Mouse (Mus musculus) layer of hippocampus, adult 9-10 months (tissue): ENCODE measurements around the gene Mymx.

Experiments
- DNase-seq: peaks from one replicate; pipeline ENCODE4 v3.0.0; 2022; ENCODE audit warnings: low spot score

Mymx gene

DNA sequence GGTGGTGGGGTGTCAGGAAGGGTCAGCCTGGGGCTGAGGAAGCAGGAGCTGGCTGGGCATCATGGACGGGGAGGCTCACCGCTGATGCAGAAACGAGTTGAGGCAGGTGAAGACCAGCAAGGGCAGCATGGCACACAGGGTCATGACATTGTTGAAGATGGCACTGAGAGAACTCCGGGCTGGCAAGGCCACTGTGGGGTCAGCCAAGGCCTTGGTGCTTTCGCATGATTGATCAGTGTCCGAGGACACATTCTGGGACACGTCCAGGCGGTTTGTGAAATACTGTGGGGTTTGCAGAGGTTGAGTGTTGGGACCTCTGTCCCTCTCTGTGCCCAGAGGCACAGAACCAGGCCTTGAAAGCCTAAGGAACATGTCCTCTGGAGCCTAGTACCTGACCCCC, 12.1 kb downstream of the Mymx start:
- no peak for DNase-seq

DNA sequence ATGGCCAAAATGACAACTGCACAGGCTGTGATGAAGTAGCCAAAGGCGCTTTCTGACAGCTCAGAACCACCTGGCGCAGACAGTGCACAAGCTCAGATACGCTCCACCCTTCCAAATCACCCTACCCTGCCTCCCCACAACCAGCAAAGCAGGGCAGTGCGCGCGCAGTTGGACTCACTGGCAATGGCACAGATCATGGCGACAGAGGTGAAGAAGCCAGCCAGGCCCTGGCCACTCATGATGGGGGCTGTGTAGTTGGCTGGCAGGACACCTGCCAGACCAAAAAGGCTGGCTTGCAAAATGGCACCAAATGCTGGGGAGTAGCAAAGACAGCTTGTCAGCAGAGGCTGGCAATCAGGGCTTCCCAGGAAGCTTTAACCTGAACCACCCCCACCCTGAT, 12.7 kb downstream of the Mymx start:
- no peak for DNase-seq

DNA sequence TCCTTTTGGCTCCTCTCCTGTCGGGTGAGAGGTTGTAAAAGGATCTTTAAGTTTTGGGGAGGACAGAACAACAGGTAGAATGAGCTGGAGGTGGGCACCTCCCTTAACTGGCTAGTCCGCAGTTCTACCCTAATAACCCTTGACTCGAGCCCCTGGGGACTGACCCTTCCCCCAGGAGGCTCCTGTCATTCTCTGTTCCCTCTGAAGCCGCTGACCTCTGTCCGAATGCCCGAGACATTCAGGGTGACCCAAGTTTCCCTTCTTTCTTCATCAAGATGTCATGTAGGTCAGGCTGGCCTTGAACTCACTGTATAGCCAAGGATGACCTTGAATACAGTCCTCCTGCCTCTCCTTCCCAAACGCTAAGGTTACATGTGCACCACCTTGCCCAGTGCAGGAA, 13.5 kb downstream of the Mymx start:
- DNase-seq, result no peak

DNA sequence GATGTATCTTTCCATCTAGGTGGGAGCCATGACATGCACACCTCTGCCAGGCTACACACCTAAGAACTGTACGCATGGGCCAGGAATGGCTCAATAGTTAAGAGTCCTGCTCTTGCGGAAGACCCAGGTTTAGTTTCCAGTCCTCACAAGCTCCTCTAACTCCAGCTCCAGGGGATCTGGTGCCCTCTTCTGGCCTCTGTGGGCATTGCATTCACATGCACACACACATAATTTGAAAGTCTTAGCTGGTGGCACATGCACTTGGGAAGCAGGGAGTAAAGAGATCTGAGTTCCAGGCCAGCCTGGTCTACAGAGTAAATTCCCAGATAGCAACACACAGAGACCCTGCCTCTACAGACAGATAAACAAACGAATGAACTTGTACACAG, 15.5 kb downstream of the Mymx start:
- no peak for DNase-seq

DNA sequence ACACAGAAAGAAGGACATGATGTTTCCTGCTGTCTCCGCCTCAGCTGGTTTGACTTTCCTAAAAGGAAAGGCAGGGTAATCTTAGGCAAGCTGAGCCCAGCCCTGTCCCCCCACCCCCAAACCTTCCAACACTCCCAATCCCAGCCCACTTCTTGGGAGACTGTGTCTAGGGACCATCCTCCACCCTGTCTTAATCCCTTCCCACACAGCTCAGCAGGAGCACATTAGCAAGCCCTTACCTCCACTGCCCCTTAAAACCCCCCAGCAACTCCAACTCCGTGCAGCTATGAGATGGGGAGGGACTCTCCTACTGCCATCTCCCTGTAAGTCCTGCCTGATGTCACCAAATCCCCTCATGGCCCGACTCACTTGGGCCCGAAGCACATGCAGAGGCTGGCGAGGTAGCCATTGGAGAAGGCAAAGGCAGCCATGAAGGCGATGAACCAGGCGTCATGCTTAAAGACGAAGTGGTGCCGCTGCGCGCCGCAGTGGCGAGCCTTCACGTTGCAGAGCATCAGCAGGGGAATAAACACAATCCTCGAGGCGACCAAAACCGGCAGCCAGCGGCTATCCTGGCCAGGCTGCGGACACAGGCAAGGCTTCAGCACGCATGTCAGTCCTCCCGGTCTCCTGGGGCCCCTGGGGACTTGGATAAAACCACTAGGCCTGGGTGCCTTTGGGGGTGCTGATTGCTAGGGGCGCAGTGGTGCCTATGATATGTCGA, 16.0 kb downstream of the Mymx start:
- no peak for DNase-seq

DNA sequence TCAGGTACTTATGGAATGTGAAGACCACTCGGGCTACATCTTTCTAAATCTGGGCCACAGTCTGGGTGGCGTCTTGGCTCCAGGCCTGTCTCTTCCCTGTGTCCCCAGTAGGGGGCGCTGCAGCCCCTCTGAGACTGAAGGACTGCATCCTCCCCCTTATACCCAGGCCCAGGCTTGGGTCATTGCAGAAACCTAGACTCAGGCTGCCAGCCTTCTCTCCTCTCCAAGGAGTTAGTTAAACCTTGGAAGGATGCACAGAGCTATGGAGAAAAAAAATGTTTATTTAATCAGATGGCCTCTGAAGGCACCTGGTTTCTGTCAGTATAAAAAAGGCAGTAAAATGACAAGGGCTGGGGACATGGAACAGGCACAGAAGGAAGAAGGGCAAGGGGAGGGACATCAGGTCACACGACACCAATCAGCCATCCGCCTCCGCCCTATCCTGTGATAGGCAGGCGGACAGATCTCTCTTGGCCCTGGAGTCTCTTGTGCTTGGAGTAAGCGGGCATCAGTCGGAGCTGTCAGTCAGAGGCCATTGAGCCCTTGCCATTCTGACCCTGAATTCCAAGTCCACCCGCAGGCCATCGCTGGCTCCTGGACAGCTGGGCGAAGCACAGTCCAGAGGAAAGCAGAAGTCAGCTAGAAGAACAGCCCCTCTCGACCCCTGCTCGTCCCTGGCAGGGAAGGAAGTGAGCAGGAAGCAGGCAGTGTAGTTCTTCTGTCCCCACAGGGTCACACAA, 16.8 kb downstream of the Mymx start:
- DNase-seq, result peak; percentile 67

DNA sequence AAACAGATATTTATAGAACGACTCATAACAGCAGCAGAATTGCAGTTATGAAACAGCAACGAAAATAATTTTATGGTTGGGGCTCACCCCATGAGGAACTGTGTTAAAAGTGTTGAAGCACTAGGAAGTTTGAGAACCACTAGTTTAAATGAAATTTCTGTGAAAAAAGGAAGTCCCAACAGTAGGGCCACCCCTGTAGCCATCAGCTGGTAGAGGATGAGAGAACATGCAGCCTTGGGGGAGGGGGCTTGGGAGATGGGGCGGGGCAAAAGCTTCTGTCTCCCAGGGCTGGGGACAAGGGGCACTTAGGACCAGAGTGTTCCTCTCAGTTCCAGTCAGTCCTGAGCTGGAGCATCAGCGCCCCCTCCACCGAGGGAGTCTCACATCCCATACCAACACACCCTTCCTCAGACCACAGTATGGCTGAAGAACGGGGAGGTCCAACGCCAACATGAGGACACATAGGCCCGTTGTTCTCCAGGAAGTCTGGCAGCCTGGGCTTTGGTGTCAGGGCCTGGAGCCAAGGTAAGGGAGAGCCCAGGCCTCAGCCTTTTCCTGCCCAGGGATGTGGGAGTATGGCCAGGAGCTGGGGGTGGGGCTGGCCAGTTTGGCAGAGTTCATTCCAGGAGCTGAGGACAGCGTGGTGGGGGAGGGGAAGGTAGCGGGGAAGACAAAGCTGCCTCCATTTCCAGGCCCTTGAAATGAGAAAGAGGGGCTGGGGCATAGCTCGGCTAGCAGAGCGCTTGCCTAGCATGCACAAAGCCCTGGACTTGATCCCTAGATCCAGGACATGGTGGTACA, 17.6 kb downstream of the Mymx start:
- no peak for DNase-seq

DNA sequence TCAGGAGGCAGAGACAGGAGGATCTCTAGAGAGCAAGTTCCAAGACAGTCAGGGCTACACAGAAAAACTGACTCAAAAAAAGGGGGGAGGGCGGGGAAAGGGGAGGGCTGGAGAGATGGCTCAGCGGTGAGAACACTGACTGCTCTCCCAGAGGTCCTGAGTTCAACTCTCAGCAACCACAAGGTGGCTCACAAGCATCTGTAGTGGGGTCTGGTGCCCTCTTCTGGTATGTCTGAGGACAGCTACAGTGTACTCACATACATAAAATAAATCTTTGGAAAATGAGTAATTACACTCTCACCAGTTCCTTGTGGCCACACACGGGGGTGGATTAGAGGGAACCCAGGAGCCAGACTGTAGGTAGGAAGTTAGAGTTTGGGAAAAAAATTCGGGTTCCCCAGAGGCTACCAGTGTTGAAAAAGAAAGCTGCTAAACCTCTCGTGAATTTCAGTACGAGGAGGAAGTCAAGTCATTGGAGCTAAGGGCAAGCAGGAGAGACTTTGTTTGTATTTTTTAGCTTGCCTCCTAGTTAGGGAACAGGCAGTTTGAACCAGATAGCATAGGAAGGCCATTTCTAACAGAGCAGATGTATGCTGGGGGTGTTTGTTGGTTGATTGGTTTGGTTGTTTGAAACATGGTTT, 19.1 kb downstream of the Mymx start:
- no peak for DNase-seq

DNA sequence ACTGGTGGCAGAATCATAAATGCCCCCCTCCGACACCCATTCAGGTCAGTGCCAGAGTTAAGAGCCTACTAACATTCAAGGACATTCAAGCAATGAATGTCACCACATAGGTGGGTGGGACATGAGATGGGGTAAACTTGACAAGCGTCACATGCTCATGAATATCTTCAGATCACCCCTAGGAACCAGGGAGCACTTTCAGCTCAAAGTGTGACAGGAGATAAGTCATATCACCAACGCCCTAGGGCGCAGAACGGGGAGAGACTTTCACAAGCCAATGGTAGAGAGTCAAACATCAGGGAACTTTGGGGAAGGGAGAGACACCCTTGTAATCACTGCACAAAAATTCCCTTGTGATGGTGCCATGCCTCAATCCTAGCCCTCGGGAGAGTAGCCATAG, 19.7 kb downstream of the Mymx start:
- DNase-seq, result no peak

DNA sequence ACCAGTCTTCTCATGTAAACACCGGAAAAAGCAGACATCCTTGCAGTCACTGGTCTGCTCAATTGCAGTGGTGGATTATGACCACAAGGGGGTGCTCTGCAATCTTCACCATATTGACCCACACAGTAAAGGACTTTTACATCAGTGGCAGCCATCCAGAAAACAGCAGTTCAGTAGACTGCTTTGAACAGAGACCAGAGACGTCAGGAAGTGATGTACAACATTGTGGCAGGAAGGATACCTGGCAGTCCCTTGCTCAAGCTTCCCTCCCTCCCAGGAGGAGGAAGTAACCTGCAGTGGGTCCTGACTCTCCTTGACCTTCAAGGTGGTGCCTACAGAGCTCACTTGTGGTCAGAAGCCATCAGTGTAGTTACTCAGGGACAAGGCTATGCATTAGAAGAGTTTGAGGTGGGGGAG, 20.3 kb downstream of the Mymx start:
- peak; percentile 76 for DNase-seq

DNA sequence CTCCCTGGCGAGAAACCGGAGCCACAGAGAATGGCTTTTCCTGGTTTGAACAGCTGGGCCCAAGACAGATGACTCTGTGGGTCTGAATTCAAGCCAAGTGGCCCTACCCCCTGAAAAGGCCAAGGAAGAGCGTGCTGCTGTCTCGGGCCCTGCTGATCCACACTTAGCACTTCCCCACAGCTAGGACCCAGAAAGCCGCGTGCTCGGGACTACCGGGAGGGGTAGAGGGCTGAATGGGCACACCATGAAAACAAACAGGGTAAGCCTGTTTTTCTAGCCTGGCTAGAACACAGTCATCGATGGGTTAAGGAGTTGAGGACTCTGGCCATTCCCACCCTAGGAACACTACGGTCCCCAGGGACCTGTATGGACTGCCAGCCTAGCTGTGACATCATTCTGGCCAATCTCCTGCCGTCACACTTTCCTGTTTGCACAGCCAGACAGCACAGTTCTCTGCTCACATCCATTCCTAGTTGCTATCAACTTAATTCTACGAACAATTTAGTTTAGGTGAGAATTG, 20.9 kb downstream of the Mymx start:
- DNase-seq, result no peak

DNA sequence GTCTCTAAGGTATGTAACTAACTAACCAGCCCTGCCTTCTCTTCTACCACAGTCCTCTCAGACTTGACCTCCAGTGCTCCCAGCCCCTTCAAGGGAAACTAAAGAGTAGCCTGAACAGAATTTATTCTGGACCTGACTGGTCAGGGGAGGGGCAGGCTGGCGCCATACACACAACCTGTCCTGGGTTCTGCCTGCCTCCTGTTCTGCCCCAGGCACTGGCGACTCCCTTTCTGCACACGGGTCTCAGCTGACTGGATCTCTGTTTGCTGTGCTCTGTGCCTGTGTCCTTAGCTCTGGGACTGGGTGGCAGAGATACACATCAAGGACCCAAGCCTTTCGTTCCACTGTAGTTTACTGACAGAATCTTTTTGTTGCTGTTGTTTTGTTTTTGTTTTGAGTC, 22.3 kb downstream of the Mymx start:
- DNase-seq, result no peak

DNA sequence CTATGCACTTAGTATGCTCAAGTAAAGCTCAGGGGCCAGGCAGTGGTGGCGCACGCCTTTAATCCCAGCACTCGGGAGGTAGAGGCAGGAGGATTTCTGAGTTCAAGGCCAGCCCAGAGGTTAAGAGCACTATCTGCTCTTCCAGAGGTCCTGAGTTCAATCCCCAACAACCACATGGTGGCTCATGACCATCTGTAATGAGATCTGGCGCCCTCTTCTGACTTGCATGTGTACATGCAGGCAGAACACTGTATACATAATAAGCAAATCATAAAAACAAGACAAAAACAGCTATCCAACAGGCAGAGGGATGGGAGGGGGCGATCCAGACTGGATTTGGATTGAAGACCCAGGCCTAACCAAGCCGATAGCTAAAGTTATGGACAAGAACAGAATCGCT, 23.1 kb downstream of the Mymx start:
- DNase-seq, result no peak

DNA sequence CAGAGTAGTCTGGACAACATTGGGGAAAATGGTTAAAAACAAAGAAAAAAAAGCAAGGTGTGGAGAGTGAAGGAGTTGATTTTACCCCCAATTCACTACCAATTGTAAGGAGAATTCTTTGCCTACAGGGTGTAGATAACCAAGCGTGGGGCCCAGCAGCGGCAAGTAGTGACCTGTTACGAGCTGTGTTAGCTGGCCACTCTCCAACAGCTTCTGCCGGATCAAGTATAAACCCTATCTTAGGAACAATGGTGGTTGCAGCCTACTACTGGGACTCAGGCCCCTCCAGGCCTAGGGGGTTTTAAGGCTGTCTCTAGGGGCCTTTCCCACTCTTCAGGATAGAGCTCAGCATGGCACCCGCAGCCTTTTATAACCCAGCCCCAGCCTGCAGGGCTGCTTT, 23.7 kb downstream of the Mymx start:
- DNase-seq, result no peak

DNA sequence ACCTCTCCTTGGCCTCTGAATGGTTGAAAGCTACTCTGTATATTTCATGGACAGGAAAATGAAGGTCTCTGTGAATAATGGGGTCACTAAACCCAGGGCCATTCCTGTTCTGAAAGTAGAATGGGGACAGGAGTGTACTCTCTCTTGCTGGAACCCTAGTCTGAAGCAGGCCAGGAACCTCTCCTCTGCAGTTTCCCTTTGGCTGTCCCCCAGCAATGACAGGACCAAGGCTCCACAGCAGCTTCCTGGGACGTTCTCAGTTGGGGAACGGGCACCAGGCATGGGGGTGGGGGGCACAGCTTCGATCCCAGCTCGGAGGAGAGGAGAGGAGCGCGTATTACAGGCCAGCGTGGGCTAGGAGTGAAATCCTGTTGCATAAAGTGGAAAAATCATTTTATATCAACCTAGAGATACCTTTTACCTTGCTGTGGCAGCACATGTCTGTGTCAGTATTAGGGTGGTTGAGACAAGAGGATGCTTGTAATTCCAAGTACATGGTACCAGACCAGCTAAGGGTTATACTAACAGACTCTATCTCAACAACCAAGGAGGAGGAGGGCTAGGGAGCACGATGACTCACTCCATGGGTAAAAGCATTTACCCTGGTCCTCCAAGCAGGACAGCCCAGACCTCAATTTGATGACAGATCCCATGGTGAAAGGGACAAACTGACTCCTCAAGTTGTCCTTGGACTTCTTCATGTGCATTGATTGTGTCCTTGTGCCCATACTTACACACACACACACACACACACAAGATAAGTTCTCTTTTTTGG, 26.6 kb downstream of the Mymx start:
- no peak for DNase-seq

DNA sequence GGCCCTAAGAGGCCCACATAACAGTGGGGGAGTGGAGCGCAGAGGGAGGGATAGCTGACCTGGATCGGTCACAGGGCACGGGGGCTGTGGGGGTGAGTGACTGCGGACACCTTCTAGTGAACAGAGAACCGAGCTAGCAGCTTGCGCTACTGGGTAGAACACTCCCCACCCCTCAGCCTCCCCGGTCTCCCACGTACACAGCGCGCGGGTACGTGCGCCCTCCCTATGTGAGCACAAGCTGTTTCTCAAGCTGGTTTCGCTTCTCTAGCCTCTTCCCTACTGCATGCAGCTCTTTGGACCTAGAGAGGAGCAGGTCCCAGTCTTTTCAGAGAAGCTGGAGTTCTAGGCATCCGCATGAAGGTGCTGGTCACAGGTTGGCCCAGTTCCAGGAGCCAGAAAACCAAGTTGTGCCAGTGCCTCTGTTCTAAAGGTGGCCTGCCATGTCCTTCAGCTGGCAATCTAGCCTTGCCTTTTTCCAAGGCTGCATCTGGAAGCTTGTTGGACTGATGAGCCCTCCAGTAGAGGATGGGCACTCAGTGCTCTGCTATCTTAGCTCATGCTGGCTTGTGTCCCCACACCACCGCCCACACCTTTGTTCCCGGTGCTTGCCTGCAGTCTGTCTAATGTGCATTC, 27.7 kb downstream of the Mymx start:
- DNase-seq, result peak; percentile 77

DNA sequence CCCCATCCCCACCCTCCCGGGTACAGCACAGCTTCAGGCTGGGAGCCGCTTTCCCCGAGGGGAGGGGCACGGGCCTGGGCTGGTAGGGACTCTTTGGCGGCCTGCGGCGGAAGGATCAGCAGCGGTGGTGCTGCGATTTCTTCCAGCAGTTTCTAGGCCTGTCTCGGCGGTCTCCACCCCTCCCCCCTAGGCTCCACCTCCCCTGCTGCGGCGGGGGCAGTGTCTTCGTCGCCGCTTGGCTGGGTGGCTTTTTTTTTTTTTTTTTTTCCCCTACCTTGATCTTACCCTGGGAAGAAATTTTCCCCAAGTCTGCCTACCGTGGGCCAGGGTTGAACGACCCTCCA, 28.1 kb downstream of the Mymx start:
- DNase-seq, result peak; percentile 93

DNA sequence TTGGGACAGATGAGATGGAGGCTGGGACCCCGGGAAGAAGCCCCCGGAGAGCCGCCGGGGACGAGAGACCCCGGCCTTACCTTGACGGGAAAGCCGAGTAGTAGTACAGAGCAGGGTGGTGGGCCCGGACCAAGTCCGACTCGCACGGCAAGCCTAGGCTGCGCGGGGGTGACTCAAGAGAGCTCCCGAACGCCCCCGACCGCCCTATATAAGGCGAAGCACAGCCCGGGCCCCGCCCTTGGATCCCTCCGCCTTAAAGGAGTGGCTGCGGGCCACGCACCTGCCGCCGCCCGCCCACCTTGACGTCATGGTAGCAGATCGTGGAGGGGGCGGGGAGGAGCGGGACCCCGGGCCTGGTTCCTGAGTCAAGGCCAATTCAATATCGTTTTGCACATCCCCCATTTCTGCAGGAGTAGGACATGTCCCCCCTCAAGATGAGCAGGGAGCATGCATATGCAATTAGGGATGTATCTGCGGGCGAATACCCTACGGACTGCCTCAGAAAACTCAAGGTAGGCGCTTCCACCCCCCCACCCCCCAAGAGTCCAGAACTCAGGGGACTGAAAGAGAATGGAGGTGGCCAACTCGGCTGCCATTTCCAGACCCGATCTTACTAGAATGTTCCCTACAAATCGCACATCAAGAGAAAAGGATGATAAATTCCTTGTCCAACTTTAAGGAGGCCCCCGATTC, 28.7 kb downstream of the Mymx start, which contains the start of gene Hsp90ab1:
Gene Hsp90ab1, minus strand, starts transcription at position 185 of the 693 bp plus-strand sequence.
- DNase-seq, result peak; percentile 96

DNA sequence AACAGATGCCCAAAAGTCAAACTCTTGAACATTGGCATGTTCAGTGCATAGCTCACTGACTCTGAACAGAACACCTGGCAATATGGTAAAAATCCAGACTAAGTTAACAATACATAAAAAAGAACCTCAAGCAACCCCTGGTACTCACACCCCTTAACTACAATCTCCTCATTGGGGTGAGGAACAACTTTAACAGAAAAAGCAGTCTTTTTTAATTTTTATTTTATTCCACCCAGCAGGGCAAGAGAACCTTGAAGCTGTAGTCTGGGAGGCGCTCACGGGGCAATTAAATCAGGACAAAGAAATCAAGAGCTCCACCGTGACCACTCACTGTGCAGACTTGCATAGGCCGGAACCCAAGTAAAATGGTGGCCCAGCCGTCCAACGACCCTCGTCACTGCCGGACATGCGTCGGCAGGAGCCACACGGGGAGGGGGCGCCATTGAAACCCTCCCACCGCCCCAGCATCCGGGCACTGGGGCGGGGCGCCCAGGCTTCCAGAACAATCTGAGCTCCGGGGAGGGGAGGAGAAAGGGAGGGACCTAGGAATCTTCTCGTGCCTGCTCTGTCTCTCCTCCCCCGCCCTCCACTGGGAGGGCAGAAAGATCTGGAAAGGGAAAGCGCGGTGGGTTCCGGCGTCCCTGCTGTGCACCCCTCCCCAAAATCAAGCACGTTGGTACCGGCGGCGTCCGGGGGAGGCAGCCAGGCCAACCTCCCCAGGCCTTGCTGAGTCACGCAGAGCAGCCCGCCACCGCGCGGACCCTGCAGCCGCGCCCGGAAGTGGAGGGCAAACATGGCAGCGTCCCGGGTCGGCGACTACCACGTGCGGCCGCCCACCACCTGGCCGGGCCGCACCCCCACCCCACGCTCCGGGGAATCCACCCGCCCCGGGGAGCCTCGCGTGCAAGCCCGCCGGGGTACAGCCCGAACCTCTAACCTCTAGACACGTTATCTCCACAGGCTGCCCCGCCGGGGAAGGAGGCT, 29.5 kb downstream of the Mymx start:
- no peak for DNase-seq
